Mouse (Mus musculus) cerebellum, adult 11 months (tissue): Measurements from ENCODE around the gene Sufu.

Experiments
- DNase-seq: peaks from one replicate; pipeline ENCODE4 v3.0.0; 2022

Sufu gene

GRCm38 (mm10) chr19:46396686-46397435 is at the start of gene Sufu:
Gene Sufu, plus strand, starts transcription at chr19:46396896.
- DNase-seq: peak; percentile 98

GRCm38 (mm10) chr19:46347146-46347545 is 49.5 kb upstream of the Sufu start:
- no peak for DNase-seq

- no peak for DNase-seq
Measured at GRCm38 (mm10) chr19:46347936-46348668, 48.6 kb upstream of the Sufu start.

GRCm38 (mm10) chr19:46348761-46349458 is 47.8 kb upstream of the Sufu start:
- DNase-seq: peak; percentile 90

GRCm38 (mm10) chr19:46349550-46349949 is 47.1 kb upstream of the Sufu start:
- DNase-seq: no peak

GRCm38 (mm10) chr19:46350168-46350932 is 46.3 kb upstream of the Sufu start, which contains the start of gene 2310034G01Rik:
Gene 2310034G01Rik, minus strand, starts transcription at chr19:46350302.
- DNase-seq: peak; percentile 53

GRCm38 (mm10) chr19:46356701-46357138 is 40.0 kb upstream of the Sufu start:
- DNase-seq: peak; percentile 94

- DNase-seq: no peak
Measured at GRCm38 (mm10) chr19:46357344-46358280, 39.1 kb upstream of the Sufu start.

GRCm38 (mm10) chr19:46358381-46358780 is 38.3 kb upstream of the Sufu start:
- no peak for DNase-seq

- no peak for DNase-seq
Measured at GRCm38 (mm10) chr19:46362104-46362503, 34.6 kb upstream of the Sufu start.

GRCm38 (mm10) chr19:46363294-46364009 is 33.2 kb upstream of the Sufu start:
- DNase-seq: no peak

- no peak for DNase-seq
Measured at GRCm38 (mm10) chr19:46367798-46368590, 28.7 kb upstream of the Sufu start.

- peak; percentile 58 for DNase-seq
Measured at GRCm38 (mm10) chr19:46369204-46369603, 27.5 kb upstream of the Sufu start.

GRCm38 (mm10) chr19:46374477-46375088 is 22.1 kb upstream of the Sufu start:
- no peak for DNase-seq

GRCm38 (mm10) chr19:46375489-46375888 is 21.2 kb upstream of the Sufu start:
- DNase-seq: no peak

- DNase-seq: no peak
Measured at GRCm38 (mm10) chr19:46375891-46376290, 20.8 kb upstream of the Sufu start.

- DNase-seq: no peak
Measured at GRCm38 (mm10) chr19:46382275-46382674, 14.4 kb upstream of the Sufu start.

GRCm38 (mm10) chr19:46389872-46390271 is 6.8 kb upstream of the Sufu start:
- DNase-seq: no peak

- DNase-seq: no peak
Measured at GRCm38 (mm10) chr19:46392018-46392417, 4.7 kb upstream of the Sufu start.
